Mouse (Mus musculus) adrenal gland, adult 2 months (tissue): ENCODE results near the gene Akt1. TPM values are rescaled to one million over a fixed set of nuclear protein-coding genes. Genes with fewer than 3 reads are reported as not detected.

Experiments
- DNase-seq: peaks from one replicate; pipeline ENCODE4 v3.0.0; 2021
- polyA plus RNA-seq: library from polyadenylated mRNA; depleted of rRNA; stranded (reverse); fragments of >200 nt; gene quantifications from 2 replicates; pipeline ENCODE4 v1.2.3, GENCODE M21; 2012
- total RNA-seq, 2 experiments: library from RNA; stranded (reverse); gene quantifications; 2 replicates each; pipeline ENCODE4 v1.2.3; 2021

The Akt1 gene
- total and polyA plus RNA-seq, 3 experiments, result 267 to 463 (median 369) TPM

GRCm38 (mm10) chr12:112627097-112627881, 47.4 kb downstream of the Akt1 start:
- DNase-seq, result no peak

- no peak for DNase-seq
Measured at GRCm38 (mm10) chr12:112626455-112626854, 48.2 kb downstream of the Akt1 start.

- DNase-seq, result no peak
Measured at GRCm38 (mm10) chr12:112625700-112626099, 49.0 kb downstream of the Akt1 start.

- DNase-seq, result peak; percentile 48
Measured at GRCm38 (mm10) chr12:112623742-112624141, 50.9 kb downstream of the Akt1 start.

- DNase-seq, result peak; percentile 52
Measured at GRCm38 (mm10) chr12:112621900-112622299, 52.8 kb downstream of the Akt1 start.

- no peak for DNase-seq
Measured at GRCm38 (mm10) chr12:112620354-112621061, 54.2 kb downstream of the Akt1 start.

- peak; percentile 82 for DNase-seq
Measured at GRCm38 (mm10) chr12:112619686-112620353, 54.9 kb downstream of the Akt1 start, which contains the start of gene Adssl1. Gene Adssl1 (plus strand): TSS chr12:112620045.

- no peak for DNase-seq
Measured at GRCm38 (mm10) chr12:112618981-112619685, 55.6 kb downstream of the Akt1 start.

GRCm38 (mm10) chr12:112617898-112618380, 56.7 kb downstream of the Akt1 start:
- DNase-seq, result peak; percentile 69

GRCm38 (mm10) chr12:112617184-112617583, 57.5 kb downstream of the Akt1 start:
- DNase-seq, result peak; percentile 46

GRCm38 (mm10) chr12:112616668-112617067, 58.0 kb downstream of the Akt1 start:
- no peak for DNase-seq

GRCm38 (mm10) chr12:112609031-112609430, 65.7 kb downstream of the Akt1 start:
- DNase-seq, result no peak

GRCm38 (mm10) chr12:112606998-112607397, 67.7 kb downstream of the Akt1 start:
- peak; percentile 57 for DNase-seq

- peak; percentile 86 for DNase-seq
Measured at GRCm38 (mm10) chr12:112605766-112606165, 68.9 kb downstream of the Akt1 start.

- no peak for DNase-seq
Measured at GRCm38 (mm10) chr12:112604709-112605649, 69.7 kb downstream of the Akt1 start.

- no peak for DNase-seq
Measured at GRCm38 (mm10) chr12:112604022-112604421, 70.7 kb downstream of the Akt1 start.
